Mouse (Mus musculus) kidney, embryonic 16.5 days (tissue): Measurements from ENCODE around the gene Mlst8. TPM values are rescaled to one million over a fixed set of nuclear protein-coding genes. Genes with fewer than 3 reads are reported as not detected.

ENCODE experiments used
- ATAC-seq: fragments of 200-750 bp; cut with Nextera tagmentation; 2 replicates; pipeline ENCODE4 v1.8.0; 2017; ENCODE audit warnings: moderate TSS enrichment; ENCODE audit not compliant: low FRiP score, low TSS enrichment
- H3K27ac ChIP-seq: fragments of 300-500 bp; sonication (generic); 2 replicates; pipeline ENCODE4 v1.5.1; 2014; ENCODE audit warnings: low read length
- H3K27me3 ChIP-seq: fragments of 300-500 bp; sonication (generic); 2 replicates; pipeline ENCODE4 v1.6.1; 2014; ENCODE audit warnings: low read length, control low read depth, mixed read lengths; ENCODE audit not compliant: insufficient read depth
- H3K36me3 ChIP-seq: fragments of 300-500 bp; sonication (generic); 2 replicates; pipeline ENCODE4 v1.6.1; 2014; ENCODE audit warnings: low read length, control low read depth, mixed read lengths; ENCODE audit not compliant: insufficient read depth
- H3K4me1 ChIP-seq: fragments of 300-500 bp; sonication (generic); 2 replicates; pipeline ENCODE4 v1.6.1; 2014; ENCODE audit warnings: low read length, control low read depth, mixed read lengths; ENCODE audit not compliant: insufficient read depth
- H3K4me2 ChIP-seq: fragments of 300-500 bp; sonication (generic); replicated peaks from 2 replicates; pipeline ENCODE4 v1.6.1; 2014; ENCODE audit warnings: low read depth, low read length
- H3K4me3 ChIP-seq: fragments of 300-500 bp; sonication (generic); 2 replicates; pipeline ENCODE4 v1.5.1; 2014; ENCODE audit warnings: mild to moderate bottlenecking, low read length
- H3K9ac ChIP-seq: fragments of 300-500 bp; sonication (generic); replicated peaks from 2 replicates; pipeline ENCODE4 v1.6.1; 2014; ENCODE audit warnings: low read length
- H3K9me3 ChIP-seq: fragments of 300-500 bp; sonication (generic); 2 replicates; pipeline ENCODE4 v1.6.1; 2016; ENCODE audit warnings: low read length, control low read depth
- WGBS: fragments of 180-500 bp; shearing (Covaris S2); extraction: QIAGEN DNeasy Blood & Tissue Kit; methylation state at CpG from one replicate; pipeline ENCODE4 v1.1.7; 2014; 5-methylcytosine and 5-hydroxymethylcytosine counted together
- polyA plus RNA-seq: library from polyadenylated mRNA; unstranded; fragments of >200 nt; fragmentation: Nextera tagmentation; extraction: Ambion mirVana; gene quantifications from 2 replicates; pipeline ENCODE4 v1.2.1, GENCODE M21; 2015

The Mlst8 gene
- polyA plus RNA-seq, 1 experiment from 2014 or later = 39.3 TPM

GRCm38 (mm10) chr17:24507806-24508460 lies 29.1 kb upstream of the Mlst8 start:
- Histone ChIP-seq H3K4me3 (no peak overlapping the region), H3K36me3 (peaks cover 40% of the 10 kb centered on the region), H3K9me3 (no peaks in the 10 kb centered on the region), H3K27me3 (no peaks in the 10 kb centered on the region), H3K27ac (no peak overlapping the region), H3K9ac (no peak overlapping the region), H3K4me1 (0 out of 2 replicates have a peak, but pooled peaks cover 4% of the 10 kb centered on the region), H3K4me2 (no peak overlapping the region)
- 87% methylated on average over 12 of the region's 12 CpGs for WGBS
- no peak for ATAC-seq

- H3K4me3 ChIP-seq = no peak overlapping the region
- H3K27ac ChIP-seq = no peak overlapping the region
- H3K9me3 ChIP-seq = no peaks in the 10 kb centered on the region
- 43% methylated on average over 19 of the region's 19 CpGs for WGBS
- 0 out of 2 replicates have a peak, but pooled peaks cover 4% of the 10 kb centered on the region for H3K4me1 ChIP-seq
- no peaks in the 10 kb centered on the region for H3K27me3 ChIP-seq
- H3K9ac ChIP-seq = no peak overlapping the region
- peak; percentile 32; the same call in 1 of the 2 replicates for ATAC-seq
- H3K4me2 ChIP-seq = peak overlapping the region; percentile 41; the same call in 1 of the 2 replicates
- H3K36me3 ChIP-seq = peaks cover 39% of the 10 kb centered on the region
Measured at GRCm38 (mm10) chr17:24507129-24507664, 28.3 kb upstream of the Mlst8 start.

GRCm38 (mm10) chr17:24506332-24507070 lies 27.6 kb upstream of the Mlst8 start:
- WGBS = 31% methylated on average over 36 of the region's 36 CpGs
- H3K4me2 ChIP-seq = peak overlapping the region; percentile 41
- peak overlapping the region; percentile 52 for H3K9ac ChIP-seq
- peak; percentile 9; the same call in 1 of the 2 replicates for ATAC-seq
- H3K27ac ChIP-seq = no peak overlapping the region
- peaks cover 33% of the 10 kb centered on the region for H3K36me3 ChIP-seq
- no peaks in the 10 kb centered on the region for H3K9me3 ChIP-seq
- 0 out of 2 replicates have a peak, but pooled peaks cover 4% of the 10 kb centered on the region for H3K4me1 ChIP-seq
- H3K4me3 ChIP-seq = peak overlapping the region; percentile 22
- H3K27me3 ChIP-seq = no peaks in the 10 kb centered on the region

- Histone ChIP-seq H3K36me3 (peaks cover 22% of the 10 kb centered on the region), H3K9ac (no peak overlapping the region), H3K27ac (no peak overlapping the region), H3K9me3 (no peaks in the 10 kb centered on the region), H3K27me3 (no peaks in the 10 kb centered on the region), H3K4me1 (0 out of 2 replicates have a peak, but pooled peaks cover 4% of the 10 kb centered on the region), H3K4me2 (no peak overlapping the region), H3K4me3 (no peak overlapping the region)
- ATAC-seq = no peak
- 93% methylated on average over 30 of the region's 30 CpGs for WGBS
Measured at GRCm38 (mm10) chr17:24505286-24505955, 26.5 kb upstream of the Mlst8 start.

GRCm38 (mm10) chr17:24504085-24504484 lies 25.2 kb upstream of the Mlst8 start:
- WGBS = 93% methylated on average over 10 of the region's 10 CpGs
- no peaks in the 10 kb centered on the region for H3K9me3 ChIP-seq
- H3K4me3 ChIP-seq = no peak overlapping the region
- no peak overlapping the region for H3K27ac ChIP-seq
- no peak for ATAC-seq
- peaks cover 9% of the 10 kb centered on the region for H3K36me3 ChIP-seq
- no peak overlapping the region for H3K4me2 ChIP-seq
- H3K27me3 ChIP-seq = no peaks in the 10 kb centered on the region
- H3K9ac ChIP-seq = no peak overlapping the region
- H3K4me1 ChIP-seq = 0 out of 2 replicates have a peak, but pooled peaks cover 4% of the 10 kb centered on the region

GRCm38 (mm10) chr17:24502208-24502607 lies 23.3 kb upstream of the Mlst8 start:
- Histone ChIP-seq H3K27ac (no peak overlapping the region), H3K4me1 (0 out of 2 replicates have a peak, but pooled peaks cover 4% of the 10 kb centered on the region), H3K27me3 (no peaks in the 10 kb centered on the region), H3K4me3 (no peak overlapping the region), H3K4me2 (no peak overlapping the region), H3K9me3 (no peaks in the 10 kb centered on the region), H3K36me3 (no peaks in the 10 kb centered on the region), H3K9ac (no peak overlapping the region)
- no peak for ATAC-seq
- WGBS = 39% methylated on average over 11 of the region's 11 CpGs

GRCm38 (mm10) chr17:24496026-24496425 lies 17.1 kb upstream of the Mlst8 start:
- Histone ChIP-seq H3K4me3 (no peak overlapping the region), H3K36me3 (no peaks in the 10 kb centered on the region), H3K9me3 (no peaks in the 10 kb centered on the region), H3K27me3 (no peaks in the 10 kb centered on the region), H3K4me2 (no peak overlapping the region), H3K27ac (no peak overlapping the region), H3K4me1 (no peaks in the 10 kb centered on the region), H3K9ac (no peak overlapping the region)
- ATAC-seq = no peak
- WGBS = 93% methylated on average over 1 of the region's 1 CpGs

GRCm38 (mm10) chr17:24495443-24495842 lies 16.6 kb upstream of the Mlst8 start:
- Histone ChIP-seq H3K36me3 (no peaks in the 10 kb centered on the region), H3K27ac (no peak overlapping the region), H3K4me2 (no peak overlapping the region), H3K9ac (no peak overlapping the region), H3K4me1 (no peaks in the 10 kb centered on the region), H3K4me3 (no peak overlapping the region), H3K9me3 (no peaks in the 10 kb centered on the region), H3K27me3 (no peaks in the 10 kb centered on the region; the same call in 1 of the 2 replicates)
- ATAC-seq = no peak
- 74% methylated on average over 3 of the region's 3 CpGs for WGBS

- no peak for ATAC-seq
- H3K36me3 ChIP-seq = no peaks in the 10 kb centered on the region
- H3K4me3 ChIP-seq = no peak overlapping the region
- no peak overlapping the region for H3K27ac ChIP-seq
- no peak overlapping the region for H3K9ac ChIP-seq
- no peaks in the 10 kb centered on the region for H3K4me1 ChIP-seq
- H3K9me3 ChIP-seq = no peaks in the 10 kb centered on the region
- peaks cover 6% of the 10 kb centered on the region for H3K27me3 ChIP-seq
- H3K4me2 ChIP-seq = no peak overlapping the region
- 46% methylated on average over 2 of the region's 2 CpGs for WGBS
Measured at GRCm38 (mm10) chr17:24494627-24495335, 15.9 kb upstream of the Mlst8 start.
